Mouse (Mus musculus) stomach, embryonic 16.5 days (tissue): Measurements from ENCODE around the gene Gdpd5. TPM values are rescaled to one million over a fixed set of nuclear protein-coding genes. Genes with fewer than 3 reads are reported as not detected.
A peak's percentile ranks its signal among the peaks of the same experiment; 100 is the strongest.

Experiments
- ATAC-seq: fragments of 200-750 bp; cut with Nextera tagmentation; 2 replicates; pipeline ENCODE4 v1.8.0; 2017; ENCODE audit warnings: moderate number of reproducible peaks, moderate TSS enrichment; ENCODE audit not compliant: insufficient read depth, low FRiP score
- H3K27ac ChIP-seq: fragments of 300-500 bp; sonication (generic); 2 replicates; pipeline ENCODE4 v1.5.1; 2014; ENCODE audit warnings: low read length
- H3K27me3 ChIP-seq: fragments of 300-500 bp; sonication (generic); 2 replicates; pipeline ENCODE4 v1.6.1; 2014; ENCODE audit warnings: low read length, control low read depth, mixed read lengths; ENCODE audit not compliant: control insufficient read depth, insufficient read depth
- H3K36me3 ChIP-seq: fragments of 300-500 bp; sonication (generic); 2 replicates; pipeline ENCODE4 v1.6.1; 2014; ENCODE audit warnings: low read length; ENCODE audit not compliant: control insufficient read depth, insufficient read depth
- H3K4me1 ChIP-seq: fragments of 300-500 bp; sonication (generic); 2 replicates; pipeline ENCODE4 v1.6.1; 2014; ENCODE audit warnings: low read length, control low read depth, mixed read lengths; ENCODE audit not compliant: control insufficient read depth, insufficient read depth
- H3K4me2 ChIP-seq: fragments of 300-500 bp; sonication (generic); 2 replicates; pipeline ENCODE4 v1.6.1; 2014; ENCODE audit warnings: low read depth, low read length, mixed read lengths
- H3K4me3 ChIP-seq: fragments of 300-500 bp; sonication (generic); replicated peaks from 2 replicates; pipeline ENCODE4 v1.5.1; 2014; ENCODE audit warnings: mild to moderate bottlenecking, low read length
- H3K9ac ChIP-seq: fragments of 300-500 bp; sonication (generic); 2 replicates; pipeline ENCODE4 v1.6.1; 2014; ENCODE audit warnings: low read length
- H3K9me3 ChIP-seq: fragments of 300-500 bp; sonication (generic); replicated peaks from 2 replicates; pipeline ENCODE4 v1.6.1; 2016; ENCODE audit warnings: low read length, control low read depth; ENCODE audit not compliant: control insufficient read depth
- WGBS: fragments of 180-500 bp; shearing (Covaris S2); extraction: QIAGEN DNeasy Blood & Tissue Kit; methylation state at CpG from one replicate; pipeline ENCODE4 v1.1.7; 2014; 5-methylcytosine and 5-hydroxymethylcytosine counted together
- polyA plus RNA-seq: library from polyadenylated mRNA; unstranded; fragments of >200 nt; fragmentation: Nextera tagmentation; extraction: Ambion mirVana; gene quantifications from 2 replicates; pipeline ENCODE4 v1.2.1, GENCODE M21; 2015

Gdpd5 gene
- polyA plus RNA-seq, 1 experiment from 2014 or later: 17.1 TPM

DNA sequence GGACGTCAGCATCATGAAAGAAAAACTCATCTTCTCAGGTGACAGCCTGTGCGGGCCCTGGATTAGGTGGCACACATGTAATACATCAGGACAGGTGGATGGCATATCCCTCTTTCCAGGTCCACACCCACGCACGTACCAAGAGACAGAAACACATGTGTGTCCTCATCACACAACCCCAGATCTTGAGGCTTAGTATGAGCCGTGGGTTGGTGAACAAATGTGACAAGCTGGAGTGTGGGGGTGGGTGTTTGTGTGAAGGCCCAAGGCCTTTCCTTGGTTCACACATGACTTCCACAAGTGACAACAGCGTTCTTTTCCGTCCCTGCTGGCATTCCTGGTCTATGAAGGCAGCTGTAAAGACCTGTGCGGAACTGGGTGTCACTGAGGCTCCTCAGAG lies 77.6 kb downstream of the Gdpd5 start:
- Histone ChIP-seq H3K4me1 (no peaks in the 10 kb centered on the region), H3K9ac (no peak overlapping the region), H3K27me3 (no peaks in the 10 kb centered on the region), H3K4me3 (no peak overlapping the region), H3K36me3 (no peaks in the 10 kb centered on the region), H3K4me2 (no peak overlapping the region), H3K27ac (no peak overlapping the region), H3K9me3 (no peaks in the 10 kb centered on the region; the same call in 1 of the 2 replicates)
- no peak for ATAC-seq
- WGBS: 80% methylated on average over 8 of the region's 8 CpGs

DNA sequence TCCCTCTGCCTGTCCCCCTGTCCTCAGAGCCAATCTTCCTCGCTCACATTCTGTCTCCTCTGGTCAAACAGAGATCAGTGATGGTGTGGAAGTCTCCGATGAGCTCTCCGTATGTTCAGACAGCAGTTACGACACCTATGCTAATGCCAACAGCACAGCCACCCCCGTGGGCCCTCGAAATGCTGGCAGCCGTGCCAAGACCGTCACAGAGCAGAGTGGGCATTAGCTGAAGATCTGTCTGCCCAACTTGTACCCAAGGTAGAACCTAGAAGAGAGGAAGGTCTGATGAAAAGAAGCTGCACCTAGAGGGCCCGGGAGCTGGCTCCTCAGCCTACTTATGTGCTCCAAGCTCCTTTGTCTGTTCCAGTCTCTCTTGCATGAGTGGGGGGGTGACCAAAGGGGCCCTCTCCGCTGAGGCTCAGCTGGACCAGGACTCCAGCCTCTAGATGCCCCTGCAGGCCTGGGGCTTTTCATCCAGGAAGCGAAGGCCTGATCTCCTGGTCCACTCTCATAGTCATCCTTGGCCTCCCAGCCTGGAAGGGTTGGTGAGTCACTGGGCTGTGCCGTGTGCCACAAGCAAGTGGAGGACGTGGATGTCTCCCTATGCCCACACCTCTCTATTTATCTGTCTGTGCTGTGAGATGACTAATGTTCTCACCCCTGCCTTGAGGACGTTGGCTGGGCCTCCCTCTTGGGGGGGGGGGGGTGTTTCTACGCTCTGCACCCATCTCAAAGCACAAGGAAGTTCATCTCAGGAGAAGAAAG lies 78.9 kb downstream of the Gdpd5 start:
- Histone ChIP-seq H3K9ac (no peak overlapping the region), H3K4me3 (no peak overlapping the region), H3K4me2 (no peak overlapping the region), H3K27ac (no peak overlapping the region), H3K4me1 (no peaks in the 10 kb centered on the region), H3K9me3 (no peaks in the 10 kb centered on the region; the same call in 1 of the 2 replicates), H3K27me3 (no peaks in the 10 kb centered on the region), H3K36me3 (no peaks in the 10 kb centered on the region)
- WGBS: 87% methylated on average over 15 of the region's 15 CpGs
- ATAC-seq: no peak

GRCm38 (mm10) chr7:99463120-99463519 lies 81.9 kb downstream of the Gdpd5 start:
- 81% methylated on average over 2 of the region's 2 CpGs for WGBS
- no peak for ATAC-seq
- no peaks in the 10 kb centered on the region for H3K27me3 ChIP-seq

GRCm38 (mm10) chr7:99465811-99466210 lies 84.6 kb downstream of the Gdpd5 start, which contains the start of gene Klhl35:
TSS of gene Klhl35 (plus strand) at chr7:99466004.
- H3K4me1 ChIP-seq: peaks cover 18% of the 10 kb centered on the region
- 31% methylated on average over 8 of the region's 8 CpGs for WGBS
- no peaks in the 10 kb centered on the region for H3K36me3 ChIP-seq
- no peaks in the 10 kb centered on the region; the same call in 1 of the 2 replicates for H3K9me3 ChIP-seq
- no peak within 1 kb of the TSS for H3K4me3 ChIP-seq
- no peak for ATAC-seq
- peak within 1 kb of the TSS; percentile 49; the same call in 1 of the 2 replicates for H3K9ac ChIP-seq
- H3K27me3 ChIP-seq: no peaks in the 10 kb centered on the region
- H3K27ac ChIP-seq: 0 out of 2 replicates have a peak within 1 kb of the TSS, but pooled peaks have one; percentile 14
- peak within 1 kb of the TSS; percentile 36; the same call in 1 of the 2 replicates for H3K4me2 ChIP-seq

More at GRCm38 (mm10) chr7:99463120-99463519, 81.9 kb downstream of the Gdpd5 start:
- no peak overlapping the region for H3K4me3 ChIP-seq
- no peaks in the 10 kb centered on the region; the same call in 1 of the 2 replicates for H3K9me3 ChIP-seq
- H3K4me2 ChIP-seq: no peak overlapping the region
- H3K9ac ChIP-seq: no peak overlapping the region
- H3K27ac ChIP-seq: no peak overlapping the region
- no peaks in the 10 kb centered on the region for H3K36me3 ChIP-seq
- H3K4me1 ChIP-seq: peaks cover 14% of the 10 kb centered on the region

GRCm38 (mm10) chr7:99467916-99468282 lies 86.7 kb downstream of the Gdpd5 start:
- Histone ChIP-seq H3K36me3 (no peaks in the 10 kb centered on the region; the same call in 1 of the 2 replicates), H3K4me2 (peak overlapping the region; percentile 80), H3K4me1 (peaks cover 18% of the 10 kb centered on the region), H3K4me3 (peak overlapping the region; percentile 58), H3K9me3 (no peaks in the 10 kb centered on the region; the same call in 1 of the 2 replicates), H3K9ac (peak overlapping the region; percentile 92), H3K27me3 (no peaks in the 10 kb centered on the region), H3K27ac (peak overlapping the region; percentile 90)
- ATAC-seq: peak; percentile 8
- WGBS: 20% methylated on average over 11 of the region's 11 CpGs

GRCm38 (mm10) chr7:99468283-99469132 lies 87.3 kb downstream of the Gdpd5 start:
- Histone ChIP-seq H3K27ac (peak overlapping the region; percentile 90), H3K9ac (peak overlapping the region; percentile 92), H3K27me3 (no peaks in the 10 kb centered on the region), H3K4me1 (peaks cover 18% of the 10 kb centered on the region), H3K4me2 (peak overlapping the region; percentile 80), H3K4me3 (peak overlapping the region; percentile 58), H3K9me3 (no peaks in the 10 kb centered on the region; the same call in 1 of the 2 replicates), H3K36me3 (peaks cover 1% of the 10 kb centered on the region; the same call in 1 of the 2 replicates)
- ATAC-seq: peak; percentile 84
- under 1% methylated on average over 138 of the region's 145 CpGs for WGBS

DNA sequence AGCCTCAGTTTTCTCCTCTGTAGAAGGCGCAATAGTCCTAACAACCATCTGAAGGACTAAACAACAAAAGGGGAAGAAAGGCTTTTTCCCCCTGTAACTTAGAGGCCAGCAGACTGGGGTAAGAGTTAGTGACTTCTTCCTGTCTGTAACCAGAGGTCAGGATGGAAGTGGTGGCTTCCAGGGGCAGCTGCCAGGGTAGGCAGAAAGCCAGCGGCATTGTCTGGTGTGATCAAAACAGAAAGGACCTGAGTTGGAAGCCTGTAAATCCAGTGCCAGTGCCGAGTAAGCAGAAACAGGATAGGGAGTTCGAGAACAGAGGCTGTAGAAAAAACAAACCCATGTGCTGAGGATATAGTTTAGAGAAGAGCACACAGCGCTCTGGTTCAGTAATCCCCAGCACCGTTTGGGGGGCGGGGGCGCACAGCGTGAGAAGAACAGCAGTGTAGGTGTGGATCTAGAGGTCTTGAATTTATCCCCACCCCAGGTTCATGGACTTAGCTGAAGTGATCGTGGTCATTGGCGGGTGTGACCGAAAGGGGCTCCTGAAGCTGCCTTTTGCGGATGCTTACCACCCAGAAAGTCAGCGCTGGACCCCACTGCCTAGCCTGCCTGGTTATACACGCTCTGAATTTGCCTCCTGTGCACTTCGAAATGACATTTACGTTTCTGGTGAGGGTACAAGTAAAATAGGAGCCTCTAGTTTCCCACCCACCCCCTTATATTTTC lies 88.6 kb downstream of the Gdpd5 start:
- H3K4me2 ChIP-seq: no peak overlapping the region
- no peak overlapping the region for H3K9ac ChIP-seq
- H3K4me1 ChIP-seq: peaks cover 26% of the 10 kb centered on the region
- no peaks in the 10 kb centered on the region for H3K27me3 ChIP-seq
- 77% methylated on average over 17 of the region's 17 CpGs for WGBS
- H3K27ac ChIP-seq: peak overlapping the region; percentile 90; the same call in 1 of the 2 replicates
- peaks cover 4% of the 10 kb centered on the region; the same call in 1 of the 2 replicates for H3K36me3 ChIP-seq
- H3K4me3 ChIP-seq: no peak overlapping the region
- no peaks in the 10 kb centered on the region for H3K9me3 ChIP-seq
- ATAC-seq: no peak

DNA sequence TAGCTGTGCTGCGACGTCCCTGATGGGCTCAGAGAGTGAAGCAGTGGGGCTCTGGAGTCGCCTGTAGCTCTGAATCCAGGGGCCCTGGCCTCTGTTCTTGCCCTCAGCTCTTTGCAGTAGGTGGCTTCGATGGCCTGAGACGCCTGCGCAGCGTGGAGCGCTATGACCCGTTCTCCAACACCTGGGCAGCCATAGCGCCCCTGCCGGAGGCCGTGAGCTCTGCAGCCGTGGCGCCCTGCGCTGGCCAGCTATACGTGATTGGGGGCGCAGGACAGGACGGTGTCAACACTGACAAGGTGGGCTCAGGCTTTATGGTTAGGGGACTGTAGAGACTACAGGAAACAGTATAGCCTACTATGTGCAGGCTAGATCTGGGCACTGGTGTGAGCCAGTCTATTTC lies 90.4 kb downstream of the Gdpd5 start:
- WGBS: 62% methylated on average over 18 of the region's 18 CpGs
- H3K9ac ChIP-seq: no peak overlapping the region
- H3K36me3 ChIP-seq: peaks cover 4% of the 10 kb centered on the region; the same call in 1 of the 2 replicates
- no peak overlapping the region for H3K27ac ChIP-seq
- no peaks in the 10 kb centered on the region for H3K27me3 ChIP-seq
- no peak overlapping the region for H3K4me2 ChIP-seq
- H3K4me1 ChIP-seq: peaks cover 20% of the 10 kb centered on the region; the same call in 1 of the 2 replicates
- no peak overlapping the region for H3K4me3 ChIP-seq
- H3K9me3 ChIP-seq: no peaks in the 10 kb centered on the region
- ATAC-seq: no peak
